Mouse (Mus musculus) heart, adult 11 months (tissue): ENCODE data around the gene Relb.
A peak's percentile ranks its signal among the peaks of the same experiment; 100 is the strongest.
"Not testable (repeated sequence)": the region's sequence is repeated elsewhere in the genome, so short reads cannot be mapped to it uniquely, and the experiment has no call there.

ENCODE experiments used
- DNase-seq: peaks from one replicate; pipeline ENCODE4 v3.0.0; 2022

The Relb gene

DNA sequence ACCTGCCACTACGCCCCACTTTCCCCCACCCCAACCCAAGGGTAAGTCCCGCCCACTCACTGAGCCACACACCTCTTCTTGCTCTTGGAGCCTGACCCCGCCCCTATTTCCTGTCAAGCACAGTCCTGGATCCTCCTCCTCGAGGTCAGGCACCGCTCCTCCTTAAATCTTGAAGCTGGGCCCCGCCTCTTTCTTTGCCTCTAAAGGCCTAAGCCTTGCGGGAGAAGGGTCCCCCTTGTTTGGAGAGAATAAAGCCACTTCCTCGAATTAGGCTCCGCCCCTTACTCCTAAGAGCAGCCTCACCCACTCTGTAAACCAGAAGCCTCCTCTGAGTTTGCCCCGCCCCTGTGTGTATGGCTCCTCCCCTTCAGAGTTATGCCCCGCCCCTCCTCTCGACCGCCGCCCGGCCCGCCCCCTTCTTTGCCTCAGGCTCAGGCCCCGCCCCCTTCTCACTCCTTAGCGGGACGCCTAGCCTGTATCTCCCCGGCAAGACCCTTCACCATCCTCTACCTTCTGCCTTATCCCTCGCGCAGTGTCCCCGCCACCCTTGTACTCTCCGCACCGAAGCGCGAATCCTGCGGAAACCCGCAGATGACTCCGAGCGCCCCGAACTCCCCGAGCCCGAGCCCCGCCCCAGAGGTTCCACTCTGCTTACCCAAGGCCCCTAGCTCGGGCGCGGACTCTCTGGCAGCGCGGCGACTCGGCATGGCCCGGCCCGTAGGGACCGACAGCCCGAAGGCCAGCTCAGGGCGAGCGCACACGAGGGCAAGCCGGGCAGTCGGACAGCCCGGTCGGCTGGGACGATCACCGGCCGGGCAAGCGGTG is 490 bp downstream of the Relb start:
- DNase-seq: peak; percentile 100

DNA sequence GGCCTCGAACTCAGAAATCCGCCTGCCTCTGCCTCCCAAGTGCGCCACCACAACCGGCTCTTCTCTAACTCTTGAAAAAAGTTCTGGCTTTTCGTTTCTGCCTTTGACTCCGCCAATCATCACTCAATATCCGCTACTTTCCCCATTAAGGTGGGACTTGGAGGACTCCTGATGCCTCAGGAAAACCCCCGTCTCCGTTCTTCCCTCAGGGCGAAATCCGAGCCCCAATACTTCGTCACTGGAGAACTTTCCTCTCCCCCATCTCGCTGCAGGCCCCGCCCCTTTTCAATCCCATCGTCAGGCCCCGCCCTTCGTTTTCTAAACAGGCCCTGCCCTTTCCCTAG is 1.1 kb downstream of the Relb start:
- no peak for DNase-seq

- DNase-seq: peak; percentile 95
Measured at GRCm38 (mm10) chr7:19627721-19628120, 1.5 kb downstream of the Relb start.

DNA sequence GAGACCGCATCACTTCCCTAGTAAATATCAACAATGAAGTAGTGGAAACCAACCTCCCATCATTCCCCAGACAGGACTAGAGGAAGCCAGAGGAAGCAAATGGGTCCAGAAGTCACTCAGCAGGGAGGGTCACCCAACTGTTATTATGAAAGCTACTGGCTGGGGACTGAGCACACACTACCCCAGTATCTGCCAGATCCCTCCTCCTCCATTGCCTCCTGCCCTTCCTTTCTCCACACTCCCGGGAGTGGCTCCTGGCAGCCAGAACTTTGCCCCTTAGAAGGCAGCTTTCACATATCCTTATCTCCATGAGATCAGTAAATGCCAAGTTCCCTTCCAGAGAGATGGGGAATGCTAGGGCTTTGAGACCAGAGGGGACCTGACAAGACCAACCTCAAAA is 5.8 kb downstream of the Relb start:
- DNase-seq: no peak

DNA sequence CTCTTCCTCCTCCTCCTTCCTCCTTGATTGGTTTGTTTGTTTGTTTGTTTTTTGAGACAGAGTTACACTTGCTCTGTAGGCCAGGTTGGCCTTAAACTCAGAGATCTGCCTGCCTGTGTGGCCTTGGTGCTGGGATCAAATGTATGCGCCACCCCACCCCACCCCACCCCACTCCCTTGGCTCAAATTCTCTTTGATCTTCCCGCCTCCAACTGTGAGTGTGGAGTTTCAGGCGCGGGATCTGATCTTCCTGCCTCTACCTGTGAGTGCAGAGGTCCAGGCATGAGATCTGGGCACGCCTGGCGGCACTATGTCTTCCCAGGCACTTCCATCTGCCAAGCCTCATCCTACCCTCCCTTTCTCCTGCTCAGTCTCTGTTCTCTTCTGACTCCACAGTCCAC is 7.0 kb downstream of the Relb start:
- DNase-seq: no peak

DNA sequence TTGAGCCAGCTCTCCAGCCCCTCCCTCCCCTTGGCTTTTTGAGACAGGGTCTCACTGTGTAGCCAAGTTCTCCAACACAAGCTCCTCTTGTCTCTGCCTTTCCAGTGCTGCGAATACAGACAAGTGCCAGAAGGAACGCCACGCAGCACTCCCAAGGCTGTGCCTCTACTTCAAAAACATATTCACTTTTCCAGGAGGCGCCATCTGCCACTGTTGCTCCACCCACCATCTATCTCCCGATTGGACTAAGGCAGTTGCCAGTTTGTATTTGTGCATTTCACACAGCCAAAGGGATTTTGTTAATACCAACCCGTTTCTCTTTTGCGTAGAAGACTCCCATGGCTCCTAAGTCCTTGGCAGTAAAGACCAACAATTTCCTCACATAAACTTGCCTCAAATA is 8.4 kb downstream of the Relb start:
- DNase-seq: no peak

DNA sequence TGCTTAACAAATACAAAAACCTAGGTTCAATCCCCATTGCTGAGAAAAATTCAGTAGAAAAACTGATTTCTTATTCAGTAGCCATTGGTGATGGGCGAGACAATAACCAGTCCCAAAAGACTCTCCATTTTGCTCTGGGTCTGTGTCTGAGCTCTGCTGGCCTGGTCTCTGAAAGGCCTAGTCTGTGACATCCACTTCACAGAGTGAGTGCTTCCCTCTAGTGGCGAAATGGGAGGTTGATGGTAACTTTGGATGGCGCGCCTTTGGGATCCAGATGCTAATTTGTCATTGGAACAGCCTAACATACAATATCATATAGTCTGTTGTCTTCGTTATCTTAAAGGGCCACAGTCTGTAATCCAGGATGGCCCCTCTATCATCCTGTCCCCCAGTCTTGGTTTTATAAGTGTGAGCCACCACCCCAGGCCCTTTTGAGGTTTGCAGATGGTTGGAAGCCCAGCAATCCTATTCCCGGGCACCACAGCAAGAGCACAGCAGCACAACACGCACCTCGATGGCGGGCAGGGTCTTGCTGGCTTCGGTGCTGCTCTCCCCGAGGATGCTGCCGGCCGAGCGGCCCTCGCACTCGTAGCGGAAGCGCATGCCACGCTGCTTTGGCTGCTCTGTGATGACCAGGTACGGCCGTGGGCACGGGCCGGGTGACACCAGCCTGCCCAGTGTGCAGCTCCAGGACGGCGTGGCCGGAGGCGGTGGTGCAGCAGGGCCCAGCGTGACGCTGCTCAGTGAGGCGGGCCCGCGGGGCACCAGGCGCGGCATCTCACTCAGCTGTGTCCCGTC is 10.0 kb downstream of the Relb start:
- peak; percentile 95 for DNase-seq

DNA sequence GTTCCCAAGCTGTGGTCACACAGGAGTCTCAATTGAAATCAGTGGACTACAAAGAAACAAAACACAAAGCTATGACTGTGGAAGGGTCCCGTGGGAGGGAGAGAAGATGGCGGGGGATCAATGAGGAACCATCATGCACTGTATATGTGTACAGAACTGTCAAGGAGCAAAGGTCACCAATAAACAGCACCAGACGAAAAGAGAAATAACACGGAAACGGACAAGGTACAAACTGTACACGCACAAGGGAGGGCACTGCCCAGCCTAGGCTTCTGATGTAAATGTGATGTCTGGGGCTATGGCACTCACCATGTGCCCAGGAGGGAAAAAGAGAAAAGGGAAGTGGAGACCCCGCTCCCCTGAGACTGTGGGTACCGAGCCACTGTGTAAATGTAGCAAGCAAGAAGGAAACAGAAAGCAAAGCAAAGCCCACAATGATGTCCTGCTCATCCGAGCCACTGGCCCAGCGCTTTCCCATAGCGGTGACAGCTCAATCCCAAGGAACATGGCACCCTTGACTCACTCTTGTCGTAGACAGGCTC is 14.1 kb downstream of the Relb start:
- no peak for DNase-seq

DNA sequence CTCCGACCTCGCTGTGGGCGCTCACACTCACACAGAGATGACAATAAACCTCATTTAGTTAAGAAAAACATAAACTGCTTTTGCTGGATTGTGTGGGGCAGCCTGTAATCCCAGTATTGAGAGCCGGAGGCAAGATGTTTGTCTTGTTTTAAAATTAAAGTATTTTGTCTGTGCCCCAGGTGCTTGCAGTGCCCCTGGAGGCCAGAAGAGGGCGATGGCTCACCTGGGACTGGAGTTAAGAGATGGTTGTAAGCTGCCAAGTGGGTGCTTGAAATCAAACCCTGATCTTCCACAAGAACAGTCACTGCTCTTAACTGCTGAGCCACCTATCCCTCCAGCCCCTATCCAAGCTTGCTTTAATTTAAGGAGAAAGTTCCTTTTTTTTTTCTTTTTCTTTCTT is 18.3 kb downstream of the Relb start:
- no peak for DNase-seq

DNA sequence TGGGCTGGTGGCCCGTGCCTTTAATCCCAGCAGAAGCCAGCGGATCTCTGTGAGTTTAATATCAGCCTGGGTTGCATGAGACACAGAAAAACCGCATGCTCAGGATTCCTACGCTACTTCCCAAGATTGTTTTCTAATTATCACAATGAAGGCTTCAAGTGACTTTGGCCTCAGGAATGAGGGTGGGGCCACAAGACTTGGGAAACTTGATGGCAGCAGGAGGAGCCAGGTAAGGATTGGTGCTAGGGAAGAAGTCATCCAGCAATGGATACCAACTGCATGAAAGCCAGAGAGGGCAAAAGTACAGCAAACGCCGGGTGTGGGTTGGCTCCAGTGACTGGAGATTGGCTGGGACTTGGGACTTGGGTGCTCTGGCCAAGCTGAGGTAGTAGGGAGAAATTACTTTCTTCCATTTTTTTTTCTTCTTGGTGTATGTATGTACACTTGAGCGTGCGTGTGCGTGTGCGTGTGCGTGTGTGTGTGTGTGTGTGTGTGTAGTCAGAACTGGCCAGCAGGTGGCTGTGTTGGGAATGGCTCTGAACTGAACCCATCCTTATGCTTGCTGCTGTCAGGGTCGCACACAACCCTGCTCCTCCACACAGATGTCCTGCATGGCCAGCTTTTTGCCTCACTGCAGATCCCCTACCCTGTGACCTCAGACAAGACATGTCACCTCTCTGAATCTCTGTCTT is 19.5 kb downstream of the Relb start:
- DNase-seq: no peak

GRCm38 (mm10) chr7:19607291-19607690 is 21.9 kb downstream of the Relb start:
- no peak for DNase-seq

GRCm38 (mm10) chr7:19604606-19605214 is 24.5 kb downstream of the Relb start:
- DNase-seq: not testable (repeated sequence)

GRCm38 (mm10) chr7:19603849-19604605 is 25.2 kb downstream of the Relb start, which contains the start of gene Clasrp:
Gene Clasrp, minus strand, starts transcription at chr7:19604486.
- DNase-seq: peak; percentile 100

DNA sequence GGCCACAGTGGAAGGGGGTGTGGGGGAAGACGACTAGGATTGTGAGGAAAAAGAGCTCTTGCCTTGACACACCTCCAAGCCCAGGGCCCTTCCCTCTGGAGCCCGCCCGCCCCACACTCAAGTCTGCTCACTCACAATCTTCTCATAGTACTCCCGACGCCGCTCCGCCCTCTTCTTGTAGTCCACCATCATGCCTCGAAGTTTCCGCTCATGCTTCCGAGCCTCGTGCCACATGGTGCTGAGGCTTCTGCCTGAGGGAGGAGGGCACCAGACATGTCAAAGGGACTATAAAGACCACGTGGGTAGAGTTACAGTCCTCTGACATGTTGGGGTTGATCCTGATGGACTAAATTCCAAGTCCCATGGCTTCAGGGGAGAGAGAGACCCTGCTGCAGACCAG is 26.2 kb downstream of the Relb start:
- no peak for DNase-seq

GRCm38 (mm10) chr7:19600562-19600961 is 28.7 kb downstream of the Relb start:
- no peak for DNase-seq

DNA sequence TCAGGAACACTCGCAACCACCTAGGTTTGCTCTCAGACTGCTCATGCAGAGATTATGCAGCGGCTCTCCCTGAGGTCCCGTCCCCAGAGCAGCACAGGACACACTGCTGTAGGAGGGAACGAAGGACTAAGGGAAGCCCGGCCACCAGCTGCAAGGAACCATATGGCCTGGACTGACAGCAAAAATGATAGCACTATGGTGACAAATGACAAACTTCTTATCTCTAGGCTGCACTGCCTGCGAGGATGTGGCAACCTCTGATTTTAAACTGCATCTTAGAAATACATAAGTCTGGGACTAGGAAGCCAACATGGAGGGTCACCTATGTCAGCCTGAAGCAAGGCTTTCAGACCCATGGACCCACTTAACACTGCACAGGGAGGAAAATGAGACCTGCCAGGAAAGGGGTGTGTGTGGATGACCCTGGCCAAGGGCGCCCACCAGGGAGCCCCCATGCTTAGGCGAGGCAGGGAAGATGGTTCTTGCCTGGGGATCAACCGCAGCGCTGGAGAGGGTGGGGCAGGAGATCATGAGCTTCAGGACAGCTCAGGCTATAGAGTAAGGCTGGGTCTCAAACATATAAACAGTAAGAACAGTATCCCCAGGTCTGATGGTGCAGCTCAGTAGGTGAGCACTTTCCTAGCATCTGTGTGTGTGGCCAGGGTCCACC is 36.0 kb downstream of the Relb start:
- no peak for DNase-seq

- peak; percentile 94 for DNase-seq
Measured at GRCm38 (mm10) chr7:19589917-19590316, 39.3 kb downstream of the Relb start.

DNA sequence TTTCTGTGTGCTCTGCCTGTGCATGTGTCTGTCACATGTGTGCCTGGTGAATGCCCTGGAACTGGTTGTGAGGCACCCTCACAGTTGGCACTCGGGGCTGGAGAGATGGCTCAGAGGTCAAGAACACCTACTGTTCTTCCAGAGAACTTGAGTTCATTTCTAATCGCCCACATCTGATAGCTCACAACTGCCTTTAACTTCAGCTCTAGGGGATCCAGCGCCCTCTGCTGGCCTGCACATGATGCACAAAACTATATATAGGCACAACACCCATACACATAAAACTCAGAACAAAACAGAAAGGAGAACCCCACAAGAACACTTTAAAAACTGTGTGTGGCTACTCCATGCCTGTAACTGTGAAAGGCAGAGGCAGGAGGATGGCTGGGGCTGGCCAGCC is 40.0 kb downstream of the Relb start:
- DNase-seq: no peak

DNA sequence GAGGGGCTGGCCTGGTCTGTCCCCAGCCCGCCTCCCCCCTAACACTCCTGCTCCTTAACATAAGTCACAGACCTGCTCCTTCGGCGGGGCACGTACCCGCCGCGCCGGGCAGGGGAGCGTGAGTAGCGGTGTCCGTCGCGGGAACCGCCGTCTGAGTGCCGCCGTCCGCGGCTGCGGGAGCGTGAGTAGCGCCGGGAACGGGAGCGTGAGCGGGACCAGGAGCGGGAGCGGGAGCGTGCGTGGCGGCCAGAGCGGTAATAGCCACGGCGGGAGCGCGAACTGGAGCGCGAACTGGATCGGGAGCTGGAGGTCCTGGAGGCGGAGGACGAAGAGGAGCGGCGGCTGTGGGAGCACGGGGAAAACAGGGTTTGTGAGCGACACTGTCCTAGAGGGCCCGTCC is 43.0 kb downstream of the Relb start:
- no peak for DNase-seq

DNA sequence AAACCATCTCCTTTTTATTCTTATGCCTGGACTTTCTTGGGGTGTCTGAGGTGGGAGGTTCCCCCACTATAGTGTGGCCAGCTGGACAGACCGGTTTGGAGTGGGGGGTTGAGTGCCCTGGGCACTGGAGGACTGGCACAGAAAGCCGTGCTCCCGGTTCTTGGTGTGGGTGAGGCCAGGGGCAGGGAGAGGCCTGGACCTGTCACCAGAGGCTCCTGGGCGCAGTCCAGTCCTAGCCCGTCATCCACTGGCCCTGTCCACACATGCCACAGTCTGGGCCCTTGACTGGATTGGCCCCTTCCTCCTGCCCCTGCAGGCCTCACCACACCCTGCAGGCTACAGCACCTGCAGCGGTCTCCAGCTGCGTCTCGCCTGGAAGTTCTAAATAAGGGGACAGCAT is 48.6 kb downstream of the Relb start:
- DNase-seq: no peak

DNA sequence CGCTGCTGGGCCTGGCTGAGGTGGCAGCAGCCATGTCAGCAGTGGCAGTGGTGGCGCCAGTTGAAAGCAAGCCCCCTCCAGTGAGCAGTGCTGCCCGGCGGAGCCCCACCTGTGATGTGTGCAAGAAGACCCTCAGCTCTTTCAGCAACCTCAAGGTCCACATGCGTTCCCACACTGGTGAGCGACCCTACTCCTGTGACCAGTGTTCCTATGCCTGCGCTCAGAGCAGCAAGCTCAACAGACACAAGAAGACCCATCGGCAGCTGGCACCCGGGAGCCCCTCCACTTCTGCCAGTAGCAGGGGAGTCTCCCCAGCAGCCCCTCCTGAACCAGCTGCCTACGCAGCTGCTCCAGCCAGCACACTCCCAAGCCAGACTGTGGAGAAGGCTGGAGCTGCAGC is 49.5 kb downstream of the Relb start:
- DNase-seq: peak; percentile 91

- no peak for DNase-seq
Measured at GRCm38 (mm10) chr7:19578436-19578835, 50.8 kb downstream of the Relb start.
